Mouse (Mus musculus): ENCODE measurements around the gene Riox1.
"Not testable (repeated sequence)": the region's sequence is repeated elsewhere in the genome, so short reads cannot be mapped to it uniquely, and the experiment has no call there.

The Riox1 gene

GRCm38 (mm10) chr12:83949776-83950492 lies 474 bp upstream of the Riox1 start:
- DNase-seq (ENCODE audit: low spot score in 2 of 2) = no peak

GRCm38 (mm10) chr12:83950840-83951701 lies 663 bp downstream of the Riox1 start:
- peak; percentile 39 to 44 for DNase-seq (ENCODE audit: low spot score in 2 of 2)

GRCm38 (mm10) chr12:83951711-83952575 lies 1.5 kb downstream of the Riox1 start:
- DNase-seq (ENCODE audit: low spot score in 2 of 2) = no peak

- no peak for DNase-seq (ENCODE audit: low spot score in 2 of 2)
Measured at GRCm38 (mm10) chr12:83958278-83958677, 7.9 kb downstream of the Riox1 start.

GRCm38 (mm10) chr12:83965235-83965634 lies 14.8 kb downstream of the Riox1 start:
- no peak for DNase-seq (ENCODE audit: low spot score in 2 of 2)

- no peak for DNase-seq (ENCODE audit: low spot score in 2 of 2)
Measured at GRCm38 (mm10) chr12:83972117-83972516, 21.7 kb downstream of the Riox1 start.

GRCm38 (mm10) chr12:83978862-83979261 lies 28.5 kb downstream of the Riox1 start:
- DNase-seq (ENCODE audit: low spot score in 2 of 2) = no peak

GRCm38 (mm10) chr12:83981615-83982014 lies 31.2 kb downstream of the Riox1 start:
- no peak for DNase-seq (ENCODE audit: low spot score in 2 of 2)

GRCm38 (mm10) chr12:83984752-83985151 lies 34.3 kb downstream of the Riox1 start, which contains the start of gene Heatr4:
Heatr4 (minus strand) TSS chr12:83984852.
- DNase-seq (ENCODE audit: low spot score in 2 of 2) = no peak

- no peak for DNase-seq (ENCODE audit: low spot score in 2 of 2)
Measured at GRCm38 (mm10) chr12:83987242-83987582, 36.8 kb downstream of the Riox1 start.

GRCm38 (mm10) chr12:83987583-83988441 lies 37.4 kb downstream of the Riox1 start, which contains the start of gene Acot2:
Acot2 (plus strand) TSS chr12:83987861.
- peak; percentile 67 to 78 for DNase-seq (ENCODE audit: low spot score in 2 of 2)

GRCm38 (mm10) chr12:83988483-83988882 lies 38.1 kb downstream of the Riox1 start:
- no peak for DNase-seq (ENCODE audit: low spot score in 2 of 2)

- no peak for DNase-seq (ENCODE audit: low spot score in 2 of 2)
Measured at GRCm38 (mm10) chr12:83989378-83989777, 39.0 kb downstream of the Riox1 start.

GRCm38 (mm10) chr12:83997221-83997620 lies 46.8 kb downstream of the Riox1 start:
- DNase-seq (ENCODE audit: low spot score in 2 of 2) = no peak

- no peak for DNase-seq (ENCODE audit: low spot score in 2 of 2)
Measured at GRCm38 (mm10) chr12:83998341-83999107, 48.1 kb downstream of the Riox1 start.

GRCm38 (mm10) chr12:83999237-83999636 lies 48.8 kb downstream of the Riox1 start:
- DNase-seq (ENCODE audit: low spot score in 2 of 2) = not testable (repeated sequence)

- no peak for DNase-seq (ENCODE audit: low spot score in 2 of 2)
Measured at GRCm38 (mm10) chr12:84000418-84000817, 50.0 kb downstream of the Riox1 start.

All from right cerebral cortex, postnatal 36 days (tissue).